Mouse (Mus musculus) limb, embryonic 12.5 days (tissue): ENCODE results near the gene Gm5565. TPM values are rescaled to one million over a fixed set of nuclear protein-coding genes. Genes with fewer than 3 reads are reported as not detected.
"Not testable (repeated sequence)": the region's sequence is repeated elsewhere in the genome, so short reads cannot be mapped to it uniquely, and the experiment has no call there.

ENCODE experiments used
- ATAC-seq: fragments of 200-750 bp; cut with Nextera tagmentation; 2 replicates; pipeline ENCODE4 v1.8.0; 2017; ENCODE audit warnings: low read depth, moderate TSS enrichment; ENCODE audit not compliant: insufficient number of reproducible peaks, insufficient read depth, low FRiP score, low TSS enrichment
- H3K27ac ChIP-seq: fragments of 300-500 bp; sonication (generic); 2 replicates; pipeline ENCODE4 v1.5.1; 2016; ENCODE audit warnings: mild to moderate bottlenecking, moderate library complexity
- H3K27me3 ChIP-seq: fragments of 300-500 bp; sonication (generic); 2 replicates; pipeline ENCODE4 v1.6.1; 2016; ENCODE audit warnings: mild to moderate bottlenecking, moderate library complexity
- H3K36me3 ChIP-seq: fragments of 300-500 bp; sonication (generic); 2 replicates; pipeline ENCODE4 v1.6.1; 2016; ENCODE audit warnings: mild to moderate bottlenecking, moderate library complexity
- H3K4me1 ChIP-seq: fragments of 300-500 bp; sonication (generic); replicated peaks from 2 replicates; pipeline ENCODE4 v1.6.1; 2016
- H3K4me2 ChIP-seq: fragments of 300-500 bp; sonication (generic); 2 replicates; pipeline ENCODE4 v1.6.1; 2016; ENCODE audit warnings: mild to moderate bottlenecking, moderate library complexity
- H3K4me3 ChIP-seq: fragments of 300-500 bp; sonication (generic); replicated peaks from 2 replicates; pipeline ENCODE4 v1.5.1; 2016; ENCODE audit warnings: mild to moderate bottlenecking
- H3K9ac ChIP-seq: fragments of 300-500 bp; sonication (generic); replicated peaks from 2 replicates; pipeline ENCODE4 v1.6.1; 2016; ENCODE audit warnings: mild to moderate bottlenecking, moderate library complexity
- H3K9me3 ChIP-seq: fragments of 300-500 bp; sonication (generic); 2 replicates; pipeline ENCODE4 v1.6.1; 2016; ENCODE audit warnings: mild to moderate bottlenecking, moderate library complexity
- WGBS: fragments of 180-500 bp; shearing (Covaris S2); methylation state at CpG from one replicate; pipeline ENCODE4 v1.1.7; 2016; 5-methylcytosine and 5-hydroxymethylcytosine counted together
- polyA plus RNA-seq: library from polyadenylated mRNA; unstranded; fragments of >200 nt; fragmentation: Nextera tagmentation; extraction: Ambion mirVana; gene quantifications from 2 replicates; pipeline ENCODE4 v1.2.1, GENCODE M21; 2016

The Gm5565 gene
- polyA plus RNA-seq: not detected in 2 replicates

DNA sequence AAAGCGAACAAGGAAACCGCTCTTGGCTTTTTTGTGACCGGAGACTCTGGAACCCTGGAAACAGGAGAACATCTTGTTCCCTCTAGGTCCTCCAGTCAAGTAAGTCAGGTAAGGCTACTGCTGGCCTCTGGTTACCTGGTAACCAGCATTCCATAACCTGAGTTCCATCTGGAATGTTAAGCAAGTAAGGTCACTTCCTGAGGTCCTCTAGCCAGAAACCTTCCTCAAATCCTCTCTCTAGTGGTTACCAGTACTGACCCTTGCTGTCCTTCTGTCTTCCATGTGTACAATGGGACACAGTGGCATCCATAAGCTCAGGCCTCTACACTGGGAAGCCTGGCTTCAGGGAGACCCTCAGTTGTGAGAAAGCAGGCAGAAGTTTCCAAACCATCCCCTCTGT is at the start of gene Gm5565:
Gm5565 (minus strand) TSS at position 101 of the 400 bp plus-strand sequence.
- H3K9me3 ChIP-seq: peaks cover 11% of the 10 kb centered on the region
- H3K4me1 ChIP-seq, H3K4me2 ChIP-seq, H3K9ac ChIP-seq, H3K4me3 ChIP-seq, H3K27me3 ChIP-seq, H3K36me3 ChIP-seq, ATAC-seq, H3K27ac ChIP-seq: not testable (repeated sequence)
- WGBS: 95% methylated on average over 3 of the region's 3 CpGs

GRCm38 (mm10) chr5:146205537-146205936 is 45.2 kb upstream of the Gm5565 start:
- no peak for ATAC-seq
- Histone ChIP-seq H3K4me2 (no peak overlapping the region), H3K4me3 (no peak overlapping the region), H3K9me3 (0 out of 2 replicates have a peak, but pooled peaks cover 8% of the 10 kb centered on the region), H3K4me1 (no peaks in the 10 kb centered on the region), H3K27me3 (no peaks in the 10 kb centered on the region), H3K9ac (no peak overlapping the region), H3K27ac (no peak overlapping the region), H3K36me3 (peaks cover 81% of the 10 kb centered on the region)
- 94% methylated on average over 5 of the region's 5 CpGs for WGBS

- Histone ChIP-seq H3K4me1 (no peaks in the 10 kb centered on the region), H3K27me3 (no peaks in the 10 kb centered on the region), H3K27ac (no peak overlapping the region), H3K4me3 (no peak overlapping the region), H3K9me3 (0 out of 2 replicates have a peak, but pooled peaks cover 8% of the 10 kb centered on the region), H3K9ac (no peak overlapping the region), H3K36me3 (peaks cover 70% of the 10 kb centered on the region), H3K4me2 (no peak overlapping the region)
- ATAC-seq: no peak
- WGBS: 80% methylated on average over 2 of the region's 2 CpGs
Measured at GRCm38 (mm10) chr5:146203921-146204320, 43.6 kb upstream of the Gm5565 start.

- H3K36me3 ChIP-seq: peaks cover 39% of the 10 kb centered on the region
- H3K27ac ChIP-seq: no peak overlapping the region
- 0 out of 2 replicates have a peak, but pooled peaks cover 8% of the 10 kb centered on the region for H3K9me3 ChIP-seq
- H3K4me1 ChIP-seq: no peaks in the 10 kb centered on the region
- WGBS: 94% methylated on average over 6 of the region's 6 CpGs
- no peak overlapping the region for H3K4me3 ChIP-seq
- H3K27me3 ChIP-seq: no peaks in the 10 kb centered on the region
- H3K4me2 ChIP-seq: no peak overlapping the region
- no peak overlapping the region for H3K9ac ChIP-seq
- no peak for ATAC-seq
Measured at GRCm38 (mm10) chr5:146200580-146200979, 40.2 kb upstream of the Gm5565 start.

DNA sequence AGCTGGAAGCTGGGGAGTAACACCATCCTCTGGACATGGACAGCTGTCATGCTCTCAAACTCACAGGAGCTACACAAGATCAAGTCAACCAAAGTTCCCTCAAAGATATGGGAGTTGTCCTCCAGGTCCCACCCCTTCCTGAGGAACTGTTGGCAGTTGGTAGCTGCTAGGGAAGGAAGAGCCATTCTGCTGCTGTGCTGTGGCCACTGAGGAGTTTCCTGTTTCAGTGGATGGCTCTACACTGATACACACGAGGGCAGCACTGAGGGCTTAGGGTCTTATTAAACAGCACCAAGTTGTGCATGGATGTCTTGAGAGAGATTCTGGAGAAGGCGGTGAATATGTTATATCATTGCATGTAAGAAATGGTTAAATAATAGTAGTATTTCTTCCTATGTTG is 39.2 kb upstream of the Gm5565 start:
- no peak for ATAC-seq
- H3K4me2 ChIP-seq: no peak overlapping the region
- H3K4me3 ChIP-seq: no peak overlapping the region
- H3K9me3 ChIP-seq: 0 out of 2 replicates have a peak, but pooled peaks cover 8% of the 10 kb centered on the region
- H3K4me1 ChIP-seq: no peaks in the 10 kb centered on the region
- WGBS: 66% methylated on average over 2 of the region's 2 CpGs
- H3K27me3 ChIP-seq: no peaks in the 10 kb centered on the region
- H3K36me3 ChIP-seq: peaks cover 29% of the 10 kb centered on the region
- no peak overlapping the region for H3K27ac ChIP-seq
- H3K9ac ChIP-seq: no peak overlapping the region

DNA sequence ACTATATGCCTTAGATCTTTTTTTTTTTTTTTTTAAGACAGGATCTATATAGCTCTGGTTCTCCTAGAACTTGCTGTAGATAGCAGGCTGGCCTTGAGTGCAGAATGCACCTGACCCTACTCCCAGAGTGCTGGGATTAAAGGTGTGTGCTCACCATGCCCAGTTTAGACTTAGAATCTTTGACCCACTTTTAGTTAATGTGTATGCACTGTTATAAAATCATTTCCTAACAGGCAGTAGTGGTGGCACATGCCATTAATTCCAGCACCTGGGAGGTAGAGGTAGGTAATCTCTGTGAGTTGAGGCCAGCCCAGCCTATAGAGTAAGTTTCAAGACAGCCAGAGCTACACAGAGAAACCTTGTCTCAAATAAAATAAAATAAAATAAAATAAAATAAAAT is 38.7 kb upstream of the Gm5565 start:
- no peak overlapping the region for H3K4me2 ChIP-seq
- no peaks in the 10 kb centered on the region for H3K4me1 ChIP-seq
- ATAC-seq: no peak
- H3K9ac ChIP-seq: no peak overlapping the region
- H3K27ac ChIP-seq: no peak overlapping the region
- no peak overlapping the region for H3K4me3 ChIP-seq
- H3K27me3 ChIP-seq: no peaks in the 10 kb centered on the region
- 0 out of 2 replicates have a peak, but pooled peaks cover 8% of the 10 kb centered on the region for H3K9me3 ChIP-seq
- H3K36me3 ChIP-seq: peaks cover 24% of the 10 kb centered on the region

DNA sequence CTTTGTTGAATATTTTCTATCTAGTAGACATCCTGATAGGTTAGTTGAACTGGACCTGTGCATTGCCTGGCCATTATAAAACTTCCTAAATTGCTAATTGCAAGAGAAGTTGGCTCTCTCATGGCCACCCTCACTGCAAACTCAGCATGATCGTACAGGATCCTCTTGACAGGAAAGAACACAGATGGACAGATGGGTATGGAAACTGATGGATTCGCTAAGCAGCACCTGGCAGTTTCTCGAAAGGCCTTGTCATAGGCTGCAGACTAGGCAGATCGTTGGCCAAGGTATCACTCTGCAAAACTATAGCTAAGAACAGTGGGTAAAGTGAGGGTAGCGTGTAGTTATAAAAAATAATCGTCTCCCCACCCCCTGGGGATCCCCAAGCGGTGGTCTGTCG is 33.0 kb upstream of the Gm5565 start:
- ATAC-seq: no peak
- Histone ChIP-seq H3K27ac (no peak overlapping the region), H3K27me3 (no peaks in the 10 kb centered on the region), H3K9ac (no peak overlapping the region), H3K4me3 (no peak overlapping the region), H3K4me1 (no peaks in the 10 kb centered on the region), H3K36me3 (no peaks in the 10 kb centered on the region), H3K4me2 (no peak overlapping the region), H3K9me3 (no peaks in the 10 kb centered on the region)
- 82% methylated on average over 8 of the region's 8 CpGs for WGBS

DNA sequence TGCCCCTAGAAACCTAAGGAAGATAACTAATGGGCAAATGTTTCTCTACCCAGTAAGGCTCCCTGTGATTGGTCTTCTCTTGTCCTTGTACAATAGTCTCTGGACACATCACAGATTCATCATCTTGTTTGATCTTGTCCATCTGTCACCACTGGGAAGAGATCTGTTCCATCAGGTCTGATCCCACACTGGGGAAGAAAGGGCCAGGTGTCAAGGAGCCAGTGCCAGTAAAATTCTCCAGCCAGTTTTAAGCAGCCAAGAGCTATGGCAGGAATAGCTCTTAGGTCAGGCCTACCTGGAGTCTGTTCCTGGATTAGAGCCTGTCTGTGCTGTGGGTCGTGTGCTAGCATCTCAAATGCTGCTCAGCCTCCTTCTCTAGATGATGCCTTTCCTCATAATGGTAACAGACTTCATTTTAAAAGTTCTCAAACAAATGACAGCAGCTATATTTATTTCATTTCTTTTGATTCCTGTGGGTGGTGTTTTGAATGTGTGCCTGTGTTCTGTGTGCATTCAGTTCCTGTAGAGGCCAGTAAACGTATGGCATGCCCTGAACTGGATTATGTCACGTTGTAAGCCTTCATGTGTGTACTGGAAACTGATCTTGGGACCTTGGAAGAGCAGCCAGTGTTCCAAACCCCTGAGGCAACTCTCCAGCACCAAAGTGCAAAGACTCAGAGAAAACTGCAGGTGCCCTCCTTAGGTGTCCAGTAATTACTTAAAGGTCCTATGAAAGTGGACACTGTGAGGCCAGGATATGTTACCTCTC is 30.3 kb upstream of the Gm5565 start:
- Histone ChIP-seq H3K27me3 (no peaks in the 10 kb centered on the region), H3K4me2 (no peak overlapping the region), H3K9ac (no peak overlapping the region), H3K27ac (no peak overlapping the region), H3K9me3 (no peaks in the 10 kb centered on the region), H3K4me1 (no peaks in the 10 kb centered on the region), H3K4me3 (no peak overlapping the region), H3K36me3 (no peaks in the 10 kb centered on the region)
- WGBS: 68% methylated on average over 3 of the region's 3 CpGs
- ATAC-seq: no peak

- no peak overlapping the region for H3K4me3 ChIP-seq
- WGBS: 70% methylated on average over 4 of the region's 4 CpGs
- H3K9ac ChIP-seq: no peak overlapping the region
- H3K27me3 ChIP-seq: no peaks in the 10 kb centered on the region
- H3K4me1 ChIP-seq: no peaks in the 10 kb centered on the region
- H3K9me3 ChIP-seq: no peaks in the 10 kb centered on the region
- no peak overlapping the region for H3K4me2 ChIP-seq
- ATAC-seq: no peak
- H3K36me3 ChIP-seq: no peaks in the 10 kb centered on the region
- H3K27ac ChIP-seq: no peak overlapping the region
Measured at GRCm38 (mm10) chr5:146190093-146190492, 29.8 kb upstream of the Gm5565 start.

DNA sequence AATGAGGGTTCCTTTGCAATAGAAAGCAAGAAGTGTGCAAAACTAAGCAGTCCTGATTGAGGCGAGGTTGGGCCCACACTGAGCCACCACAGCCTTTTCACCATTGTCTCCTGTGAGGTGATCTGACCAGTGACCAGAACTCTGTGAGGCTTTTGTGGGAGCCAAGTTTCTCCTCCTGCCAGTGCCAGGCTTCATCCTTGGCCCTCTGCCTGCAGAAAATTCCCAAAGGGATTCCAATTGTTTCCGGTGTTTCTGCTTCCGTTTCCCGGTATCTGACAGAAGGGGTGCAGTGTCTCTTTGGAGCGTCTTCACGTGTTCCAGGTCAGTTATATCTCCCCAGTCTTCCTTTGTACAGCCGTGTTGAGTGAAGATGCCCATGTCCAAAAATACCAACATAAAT is 28.4 kb upstream of the Gm5565 start:
- ATAC-seq: no peak
- Histone ChIP-seq H3K4me3 (no peak overlapping the region), H3K4me2 (no peak overlapping the region), H3K4me1 (no peaks in the 10 kb centered on the region), H3K27ac (no peak overlapping the region), H3K36me3 (no peaks in the 10 kb centered on the region), H3K27me3 (no peaks in the 10 kb centered on the region), H3K9ac (no peak overlapping the region), H3K9me3 (no peaks in the 10 kb centered on the region)
- WGBS: 94% methylated on average over 7 of the region's 7 CpGs

DNA sequence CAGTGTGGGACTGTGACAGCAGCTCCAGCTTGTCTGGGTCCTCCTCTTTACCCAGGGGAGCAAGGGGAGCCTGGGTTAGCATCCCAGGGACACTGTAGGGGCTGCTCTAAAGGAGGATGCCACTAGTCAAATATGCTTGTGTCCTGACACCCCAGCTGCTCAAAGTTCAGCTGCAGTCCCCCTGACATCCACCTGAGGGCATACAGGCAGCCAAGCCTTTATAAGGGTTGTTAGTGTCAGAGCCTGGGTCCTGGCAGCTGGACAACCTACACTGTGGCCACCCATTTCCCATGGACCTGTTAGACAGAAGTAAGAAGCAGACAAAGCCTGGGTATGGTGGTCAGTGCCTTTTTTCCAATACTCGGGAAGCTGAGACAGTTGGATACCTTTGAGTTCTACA is 27.8 kb upstream of the Gm5565 start:
- Histone ChIP-seq H3K9ac (no peak overlapping the region), H3K4me1 (no peaks in the 10 kb centered on the region), H3K4me2 (no peak overlapping the region), H3K9me3 (no peaks in the 10 kb centered on the region; the same call in 1 of the 2 replicates), H3K27ac (no peak overlapping the region), H3K36me3 (no peaks in the 10 kb centered on the region), H3K27me3 (no peaks in the 10 kb centered on the region), H3K4me3 (no peak overlapping the region)
- no peak for ATAC-seq
- WGBS: 80% methylated on average over 1 of the region's 1 CpGs

DNA sequence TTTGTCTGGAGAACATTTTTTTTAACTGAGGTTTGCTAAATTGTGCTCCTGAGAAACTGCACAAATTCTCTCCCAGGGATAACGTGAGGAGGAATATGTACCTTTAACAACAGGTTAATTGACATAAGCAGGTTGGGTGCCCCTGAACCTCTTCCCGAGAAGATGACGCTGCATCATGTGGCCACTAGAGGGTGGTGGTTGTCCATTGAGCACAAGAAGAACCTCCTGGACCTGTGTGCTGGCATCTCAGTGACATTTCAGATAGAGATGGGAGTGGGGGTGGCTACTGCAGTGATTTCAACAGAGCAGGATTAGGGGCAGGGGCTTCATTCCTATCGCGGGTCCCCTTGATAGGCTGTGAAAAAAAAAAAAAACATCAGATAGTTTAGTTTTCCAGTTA is 27.1 kb upstream of the Gm5565 start:
- not testable (repeated sequence) for H3K4me2 ChIP-seq, H3K9me3 ChIP-seq, H3K27ac ChIP-seq, H3K27me3 ChIP-seq, H3K36me3 ChIP-seq, ATAC-seq, H3K9ac ChIP-seq, H3K4me1 ChIP-seq, H3K4me3 ChIP-seq
- WGBS: 30% methylated on average over 5 of the region's 5 CpGs
